Mouse (Mus musculus) urinary bladder, adult 2 months (tissue): Measurements from ENCODE around the gene Rbms3. TPM values are rescaled to one million over a fixed set of nuclear protein-coding genes. Genes with fewer than 3 reads are reported as not detected.

Source experiments
- DNase-seq: peaks from one replicate; pipeline ENCODE4 v3.0.0; 2022; ENCODE audit warnings: low spot score
- polyA plus RNA-seq: library from polyadenylated mRNA; depleted of rRNA; stranded (reverse); fragments of >200 nt; gene quantifications from 2 replicates; pipeline ENCODE4 v1.2.3, GENCODE M21; 2012

The Rbms3 gene
- polyA plus RNA-seq, 1 experiment = 20.8 TPM

- no peak for DNase-seq
These were observed 527.3 kb downstream of the Rbms3 start for GRCm38 (mm10) chr9:117102198-117102930.

GRCm38 (mm10) chr9:117100181-117100580, 529.5 kb downstream of the Rbms3 start:
- no peak for DNase-seq

- DNase-seq = no peak
These were observed 536.2 kb downstream of the Rbms3 start for GRCm38 (mm10) chr9:117093551-117093950.

- no peak for DNase-seq
These were observed 537.5 kb downstream of the Rbms3 start for GRCm38 (mm10) chr9:117092177-117092555.

GRCm38 (mm10) chr9:117091253-117092176, 538.2 kb downstream of the Rbms3 start:
- no peak for DNase-seq

- no peak for DNase-seq
These were observed 540.1 kb downstream of the Rbms3 start for GRCm38 (mm10) chr9:117089409-117090147.

GRCm38 (mm10) chr9:117088309-117088708, 541.4 kb downstream of the Rbms3 start:
- no peak for DNase-seq

- DNase-seq = no peak
These were observed 544.0 kb downstream of the Rbms3 start for GRCm38 (mm10) chr9:117085706-117086105.

- DNase-seq = no peak
These were observed 545.2 kb downstream of the Rbms3 start for GRCm38 (mm10) chr9:117084471-117084870.

- DNase-seq = no peak
These were observed 550.2 kb downstream of the Rbms3 start for GRCm38 (mm10) chr9:117079471-117079870.

- no peak for DNase-seq
These were observed 552.2 kb downstream of the Rbms3 start for GRCm38 (mm10) chr9:117077548-117077947.

- DNase-seq = no peak
These were observed 552.9 kb downstream of the Rbms3 start for GRCm38 (mm10) chr9:117076785-117077184.

- DNase-seq = no peak
These were observed 557.1 kb downstream of the Rbms3 start for GRCm38 (mm10) chr9:117072433-117073099.

GRCm38 (mm10) chr9:117070616-117071015, 559.1 kb downstream of the Rbms3 start:
- DNase-seq = no peak

GRCm38 (mm10) chr9:117069232-117069631, 560.5 kb downstream of the Rbms3 start:
- no peak for DNase-seq

GRCm38 (mm10) chr9:117067703-117068419, 561.9 kb downstream of the Rbms3 start:
- no peak for DNase-seq

- DNase-seq = no peak
These were observed 563.2 kb downstream of the Rbms3 start for GRCm38 (mm10) chr9:117066502-117066901.

- no peak for DNase-seq
These were observed 564.1 kb downstream of the Rbms3 start for GRCm38 (mm10) chr9:117065601-117066000.

GRCm38 (mm10) chr9:117059586-117059985, 570.1 kb downstream of the Rbms3 start:
- no peak for DNase-seq

GRCm38 (mm10) chr9:117059135-117059534, 570.6 kb downstream of the Rbms3 start:
- no peak for DNase-seq

GRCm38 (mm10) chr9:117051935-117052334, 577.8 kb downstream of the Rbms3 start:
- DNase-seq = no peak
